Mouse (Mus musculus) ES-E14 (cell line): ENCODE results near the gene Fitm1.

Source experiments
- HCFC1 ChIP-seq: IDR thresholded peaks from 2 replicates; pipeline ENCODE4 v1.6.1; 2012; ENCODE audit warnings: low read length, inconsistent platforms, borderline replicate concordance; ENCODE audit not compliant: insufficient read depth
- ZC3H11A ChIP-seq: IDR thresholded peaks from 2 replicates; pipeline ENCODE4 v1.6.1; 2012; ENCODE audit warnings: low read depth, mild to moderate bottlenecking, inconsistent platforms, low read length, borderline replicate concordance

- TF ChIP-seq HCFC1 (no peak), ZC3H11A (no peak)
Measured at GRCm38 (mm10) chr14:55536116-55536745, 39.2 kb upstream of the Fitm1 start.
